Mouse (Mus musculus) lung, adult 2 months (tissue): ENCODE results near the gene Myh4.

Experiments used
- CTCF ChIP-seq: fragments of 200-500 bp; IDR thresholded peaks from 2 replicates; pipeline ENCODE4 v1.5.1; 2011; ENCODE audit warnings: mild to moderate bottlenecking, low read length, control low read depth; ENCODE audit not compliant: insufficient read depth
- POLR2A ChIP-seq: fragments of 200-500 bp; IDR thresholded peaks from 2 replicates; pipeline ENCODE4 v1.6.1; 2011; ENCODE audit warnings: low read depth, mild to moderate bottlenecking, control low read depth, low read length, borderline replicate concordance; ENCODE audit errors: extremely low read depth

GRCm38 (mm10) chr11:67191496-67191895 lies 46.3 kb upstream of the Myh4 start:
- no peak for TF ChIP-seq POLR2A
- TF ChIP-seq CTCF = no peak
